Mouse (Mus musculus) common myeloid progenitor, adult 5-6 weeks (primary cell): ENCODE data around the gene Ntng2. TPM values are rescaled to one million over a fixed set of nuclear protein-coding genes. Genes with fewer than 3 reads are reported as not detected.
A peak's percentile ranks its signal among the peaks of the same experiment; 100 is the strongest.

ENCODE experiments used
- ATAC-seq: replicated peaks from 2 replicates; pipeline ENCODE4 v1.8.0; 2016; ENCODE audit warnings: low read depth, mild to moderate bottlenecking, moderate TSS enrichment, inconsistent platforms; ENCODE audit not compliant: poor library complexity, severe bottlenecking
- total RNA-seq: library from RNA; stranded (forward); fragments of 200-1000, 187-1606 nt; gene quantifications from 2 replicates; pipeline ENCODE4 v1.2.3, GENCODE M21; 2017

Ntng2 gene
- total RNA-seq, 1 experiment from 2014 or later: 1.9 TPM

GRCm38 (mm10) chr2:29193819-29194546 is 58.8 kb downstream of the Ntng2 start:
- ATAC-seq: no peak

GRCm38 (mm10) chr2:29192629-29193278 is 60.1 kb downstream of the Ntng2 start:
- 0 out of 2 replicates have a peak, but pooled peaks have one; percentile 27 for ATAC-seq

- ATAC-seq: no peak
These were observed 61.3 kb downstream of the Ntng2 start for GRCm38 (mm10) chr2:29191216-29192215.

GRCm38 (mm10) chr2:29190392-29190791 is 62.4 kb downstream of the Ntng2 start:
- no peak for ATAC-seq

GRCm38 (mm10) chr2:29186209-29186608 is 66.6 kb downstream of the Ntng2 start:
- ATAC-seq: no peak

GRCm38 (mm10) chr2:29183266-29183924 is 69.4 kb downstream of the Ntng2 start:
- no peak for ATAC-seq

- no peak for ATAC-seq
These were observed 71.7 kb downstream of the Ntng2 start for GRCm38 (mm10) chr2:29181111-29181510.

- peak; percentile 68 for ATAC-seq
These were observed 73.0 kb downstream of the Ntng2 start for GRCm38 (mm10) chr2:29179810-29180209.

GRCm38 (mm10) chr2:29174887-29175286 is 77.9 kb downstream of the Ntng2 start:
- no peak for ATAC-seq

GRCm38 (mm10) chr2:29168067-29168466 is 84.7 kb downstream of the Ntng2 start:
- ATAC-seq: no peak

- ATAC-seq: no peak
These were observed 100.9 kb downstream of the Ntng2 start for GRCm38 (mm10) chr2:29151941-29152340.

Other genes starting within 250 kb of the Ntng2 start
- gene Cfap77, start 197.9 kb downstream of the Ntng2 start, total RNA-seq: not detected in 2 replicates
- gene Ttf1, start 192.7 kb downstream of the Ntng2 start, total RNA-seq: 17.7 and 21.9 TPM in 2 replicates
- 125 and 132 TPM in 2 replicates for gene Setx, start 128.8 kb downstream of the Ntng2 start, total RNA-seq
- gene Med27, start 93.8 kb upstream of the Ntng2 start, total RNA-seq: 16.1 and 21.3 TPM in 2 replicates